Mouse (Mus musculus): Measurements from ENCODE around the gene Pprc1. TPM values are rescaled to one million over a fixed set of nuclear protein-coding genes. Genes with fewer than 3 reads are reported as not detected.

Gene Pprc1
- polyA plus RNA-seq, 1 experiment from 2014 or later = 46.7 TPM

DNA sequence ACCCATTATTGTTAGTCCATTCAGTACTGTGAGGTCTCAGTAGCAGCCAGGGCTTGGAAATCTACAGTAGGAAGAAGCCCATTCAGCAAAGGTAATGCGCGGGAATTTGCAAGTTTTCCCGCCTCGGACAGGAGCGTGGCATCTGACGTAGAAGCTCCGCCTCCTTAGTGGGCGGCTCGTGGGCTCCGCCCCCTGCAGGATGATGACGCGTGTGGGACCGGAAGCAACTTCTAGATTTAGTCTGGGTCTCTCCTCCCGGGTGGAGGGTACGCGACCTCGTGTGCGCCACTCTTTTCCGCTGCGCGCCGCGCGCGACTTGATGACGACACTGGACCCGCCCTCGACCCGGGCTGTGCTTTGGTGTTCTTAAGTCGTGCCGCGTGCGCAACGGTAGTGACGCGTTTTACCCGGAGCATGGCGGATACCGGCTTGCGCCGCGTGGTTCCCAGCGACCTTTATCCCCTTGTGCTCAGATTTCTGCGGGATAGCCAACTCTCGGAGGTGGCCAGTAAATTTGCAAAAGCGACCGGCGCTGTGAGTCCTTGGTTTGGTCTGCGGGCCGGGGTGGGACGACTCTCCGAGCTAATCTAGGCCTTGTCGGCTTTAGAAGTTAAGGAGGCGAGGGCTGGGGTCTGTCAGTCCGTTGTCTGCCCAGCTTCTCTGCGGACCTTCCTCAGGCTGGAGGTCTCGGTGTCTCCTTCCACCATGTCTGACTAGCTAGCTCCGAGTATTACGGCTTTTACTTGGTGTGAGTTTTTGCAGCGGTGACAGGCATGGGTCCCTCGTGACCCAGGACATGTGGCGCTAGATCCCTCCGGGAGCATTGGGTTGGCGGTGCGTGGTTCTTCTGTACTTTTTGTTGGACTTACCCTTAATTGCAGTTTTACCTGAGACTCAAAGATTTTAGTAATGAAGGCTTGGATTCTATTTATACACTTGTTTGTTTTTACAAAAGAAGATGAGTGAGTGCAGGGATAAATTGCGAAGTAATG is 31.2 kb downstream of the Pprc1 start, which contains the start of gene Nolc1:
Gene Nolc1 (plus strand): TSS at position 248 of the 992 bp plus-strand sequence.
- no peaks in the 10 kb centered on the region for H3K27me3 ChIP-seq (ENCODE audit: control insufficient read depth, insufficient read depth, low read length)
- H3K27ac ChIP-seq (replicated peaks; ENCODE audit: low read depth, low read length) = 0 out of 2 replicates have a peak within 1 kb of the TSS, but pooled peaks have one; percentile 2
- peaks cover 7% of the 10 kb centered on the region for H3K36me3 ChIP-seq (replicated peaks; ENCODE audit: control insufficient read depth, insufficient read depth, low read depth, low read length)
- no peaks in the 10 kb centered on the region for H3K4me1 ChIP-seq (ENCODE audit: control insufficient read depth, insufficient read depth, low read length)
- ATAC-seq (replicated peaks; ENCODE audit: insufficient number of reproducible peaks, low FRiP score, low TSS enrichment, low read depth) = peak; percentile 92
- H3K4me3 ChIP-seq (ENCODE audit: low read depth, low read length) = peak within 1 kb of the TSS; percentile 82
- H3K9me3 ChIP-seq (replicated peaks; ENCODE audit: control insufficient read depth, low read length) = no peaks in the 10 kb centered on the region
- H3K4me2 ChIP-seq (ENCODE audit: low read depth, low read length) = peak within 1 kb of the TSS; percentile 71
- DNase-seq (ENCODE audit: low spot score) = peak; percentile 99
- WGBS = under 1% methylated on average over 66 of the region's 66 CpGs
- H3K9ac ChIP-seq (replicated peaks; ENCODE audit: low read length) = peak within 1 kb of the TSS; percentile 84

DNA sequence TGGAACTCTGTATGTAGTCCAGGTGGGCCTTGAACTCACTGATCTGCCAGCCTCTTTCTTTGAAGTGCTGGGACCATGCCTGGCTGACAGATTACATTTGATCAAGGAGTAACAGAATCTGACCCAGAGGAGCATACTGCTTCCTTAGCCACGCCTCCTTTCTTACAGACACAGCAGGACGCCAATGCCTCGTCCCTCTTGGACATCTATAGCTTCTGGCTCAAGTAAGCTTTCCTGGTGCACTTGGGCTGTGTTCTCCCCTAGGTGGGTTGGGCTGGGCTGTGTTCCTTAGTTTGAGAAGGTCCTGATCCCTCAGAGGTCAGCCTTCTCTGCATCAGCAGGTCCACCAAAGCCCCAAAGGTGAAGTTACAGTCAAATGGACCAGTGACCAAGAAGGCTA is 33.8 kb downstream of the Pprc1 start:
- Histone ChIP-seq H3K4me1 (ENCODE audit: control insufficient read depth, insufficient read depth, low read length) (no peaks in the 10 kb centered on the region), H3K4me2 (ENCODE audit: low read depth, low read length) (no peak overlapping the region), H3K9me3 (replicated peaks; ENCODE audit: control insufficient read depth, low read length) (no peaks in the 10 kb centered on the region), H3K9ac (replicated peaks; ENCODE audit: low read length) (no peak overlapping the region), H3K27ac (replicated peaks; ENCODE audit: low read depth, low read length) (no peak overlapping the region), H3K36me3 (replicated peaks; ENCODE audit: control insufficient read depth, insufficient read depth, low read depth, low read length) (peaks cover 14% of the 10 kb centered on the region), H3K27me3 (ENCODE audit: control insufficient read depth, insufficient read depth, low read length) (no peaks in the 10 kb centered on the region), H3K4me3 (ENCODE audit: low read depth, low read length) (no peak overlapping the region)
- WGBS = 65% methylated on average over 3 of the region's 3 CpGs
- ATAC-seq (replicated peaks; ENCODE audit: insufficient number of reproducible peaks, low FRiP score, low TSS enrichment, low read depth) (no peak), DNase-seq (ENCODE audit: low spot score) (no peak)

DNA sequence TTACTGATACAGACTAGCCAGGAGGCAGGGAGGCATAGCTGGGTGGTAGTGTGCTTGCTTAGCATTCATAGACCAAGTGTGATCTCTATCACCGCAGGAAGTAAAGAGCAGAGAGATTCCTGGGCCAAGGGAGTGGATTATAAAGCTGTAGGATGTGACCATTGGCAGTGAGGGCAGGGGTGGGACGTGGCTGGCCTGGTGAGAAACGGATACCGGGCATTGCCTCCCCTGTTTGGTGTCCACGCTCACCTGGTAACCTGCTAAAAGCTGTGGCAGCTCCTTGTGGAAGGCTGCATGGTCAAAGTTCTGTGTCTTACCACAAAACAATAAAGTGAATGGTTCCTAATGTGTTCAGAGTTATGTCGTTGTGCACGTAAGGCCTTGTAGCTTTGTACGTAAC is 40.5 kb downstream of the Pprc1 start:
- H3K4me2 ChIP-seq (ENCODE audit: low read depth, low read length) = no peak overlapping the region
- H3K4me3 ChIP-seq (ENCODE audit: low read depth, low read length) = no peak overlapping the region
- H3K27me3 ChIP-seq (ENCODE audit: control insufficient read depth, insufficient read depth, low read length) = no peaks in the 10 kb centered on the region
- no peaks in the 10 kb centered on the region for H3K4me1 ChIP-seq (ENCODE audit: control insufficient read depth, insufficient read depth, low read length)
- DNase-seq (ENCODE audit: low spot score) = no peak
- H3K9me3 ChIP-seq (replicated peaks; ENCODE audit: control insufficient read depth, low read length) = no peaks in the 10 kb centered on the region
- ATAC-seq (replicated peaks; ENCODE audit: insufficient number of reproducible peaks, low FRiP score, low TSS enrichment, low read depth) = no peak
- no peak overlapping the region for H3K9ac ChIP-seq (replicated peaks; ENCODE audit: low read length)
- H3K36me3 ChIP-seq (replicated peaks; ENCODE audit: control insufficient read depth, insufficient read depth, low read depth, low read length) = peaks cover 27% of the 10 kb centered on the region
- no peak overlapping the region for H3K27ac ChIP-seq (replicated peaks; ENCODE audit: low read depth, low read length)
- 96% methylated on average over 8 of the region's 8 CpGs for WGBS

DNA sequence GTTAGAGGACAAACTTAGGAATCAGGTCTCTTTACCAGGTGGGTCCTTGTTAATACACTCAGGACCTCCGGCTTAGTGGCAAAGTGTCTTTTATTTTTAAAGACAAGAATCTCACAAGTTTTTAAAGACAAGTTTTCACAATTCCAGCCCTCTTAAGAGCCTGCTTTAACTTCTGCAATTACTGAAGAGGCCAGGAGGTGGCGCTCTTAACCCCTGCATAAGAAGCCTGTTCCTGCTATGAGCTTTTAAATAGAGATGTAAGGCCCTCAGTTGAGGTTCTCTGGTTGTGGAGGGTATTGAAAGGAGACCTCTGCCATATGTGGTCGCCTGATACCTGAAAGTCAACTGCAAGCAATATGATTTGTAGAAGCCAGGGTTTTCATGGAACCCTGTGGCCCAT is 41.7 kb downstream of the Pprc1 start:
- WGBS = 51% methylated on average over 3 of the region's 3 CpGs
- no peak for ATAC-seq (replicated peaks; ENCODE audit: insufficient number of reproducible peaks, low FRiP score, low TSS enrichment, low read depth)

DNA sequence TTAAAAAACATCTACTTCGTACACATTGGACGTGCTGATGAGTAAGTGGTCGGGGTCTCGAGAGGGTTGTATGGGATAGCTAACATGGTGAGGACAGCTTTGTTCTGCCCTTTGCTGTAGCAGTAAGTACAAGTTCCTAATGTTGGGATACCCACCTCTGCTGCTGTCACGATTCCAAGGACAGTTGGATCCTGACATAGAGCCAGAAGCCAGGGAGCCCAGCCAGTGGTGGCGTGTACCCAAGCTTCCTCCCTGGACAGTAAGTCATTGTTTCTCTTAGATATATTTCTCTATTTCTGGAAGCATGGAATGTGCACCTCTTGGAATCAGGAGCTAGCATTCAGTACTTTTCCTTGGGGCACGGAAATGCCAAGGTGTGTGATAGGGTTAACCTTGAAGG is 43.2 kb downstream of the Pprc1 start:
- DNase-seq (ENCODE audit: low spot score) = no peak
- Histone ChIP-seq H3K4me3 (ENCODE audit: low read depth, low read length) (no peak overlapping the region), H3K27me3 (ENCODE audit: control insufficient read depth, insufficient read depth, low read length) (no peaks in the 10 kb centered on the region), H3K27ac (replicated peaks; ENCODE audit: low read depth, low read length) (no peak overlapping the region), H3K4me2 (ENCODE audit: low read depth, low read length) (no peak overlapping the region), H3K9me3 (replicated peaks; ENCODE audit: control insufficient read depth, low read length) (no peaks in the 10 kb centered on the region), H3K9ac (replicated peaks; ENCODE audit: low read length) (no peak overlapping the region), H3K4me1 (ENCODE audit: control insufficient read depth, insufficient read depth, low read length) (no peaks in the 10 kb centered on the region), H3K36me3 (replicated peaks; ENCODE audit: control insufficient read depth, insufficient read depth, low read depth, low read length) (peaks cover 13% of the 10 kb centered on the region)
- WGBS = 82% methylated on average over 7 of the region's 7 CpGs
- ATAC-seq (replicated peaks; ENCODE audit: insufficient number of reproducible peaks, low FRiP score, low TSS enrichment, low read depth) = no peak

More for the DNA sequence above, 41.7 kb downstream of the Pprc1 start:
- no peaks in the 10 kb centered on the region for H3K4me1 ChIP-seq (ENCODE audit: control insufficient read depth, insufficient read depth, low read length)
- H3K4me3 ChIP-seq (ENCODE audit: low read depth, low read length) = no peak overlapping the region
- DNase-seq (ENCODE audit: low spot score) = peak; percentile 71
- H3K36me3 ChIP-seq (replicated peaks; ENCODE audit: control insufficient read depth, insufficient read depth, low read depth, low read length) = peaks cover 20% of the 10 kb centered on the region
- no peak overlapping the region for H3K27ac ChIP-seq (replicated peaks; ENCODE audit: low read depth, low read length)
- H3K27me3 ChIP-seq (ENCODE audit: control insufficient read depth, insufficient read depth, low read length) = no peaks in the 10 kb centered on the region
- H3K4me2 ChIP-seq (ENCODE audit: low read depth, low read length) = no peak overlapping the region
- H3K9ac ChIP-seq (replicated peaks; ENCODE audit: low read length) = no peak overlapping the region
- H3K9me3 ChIP-seq (replicated peaks; ENCODE audit: control insufficient read depth, low read length) = no peaks in the 10 kb centered on the region

DNA sequence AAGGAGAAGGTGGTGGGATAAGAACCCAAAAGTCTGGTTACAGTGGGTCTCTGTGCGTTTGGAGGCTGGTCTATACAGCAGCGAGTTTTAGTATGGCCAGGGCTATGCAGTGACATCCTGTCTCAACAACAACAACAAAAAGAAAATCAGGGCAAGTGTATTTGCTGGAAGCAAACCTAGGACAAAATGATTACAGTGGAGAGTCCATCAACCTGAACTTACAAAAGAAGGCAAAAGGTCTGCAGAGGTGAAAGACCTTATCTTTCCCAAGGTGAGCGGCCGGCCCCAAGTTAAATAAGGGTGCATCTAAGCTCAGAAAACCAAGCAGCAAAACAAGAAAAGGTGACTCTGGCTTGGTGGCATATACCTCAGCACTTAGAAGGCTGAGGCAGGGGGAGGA is 47.0 kb downstream of the Pprc1 start:
- Histone ChIP-seq H3K4me3 (ENCODE audit: low read depth, low read length) (no peak overlapping the region), H3K36me3 (replicated peaks; ENCODE audit: control insufficient read depth, insufficient read depth, low read depth, low read length) (no peaks in the 10 kb centered on the region), H3K9me3 (replicated peaks; ENCODE audit: control insufficient read depth, low read length) (no peaks in the 10 kb centered on the region), H3K27me3 (ENCODE audit: control insufficient read depth, insufficient read depth, low read length) (no peaks in the 10 kb centered on the region), H3K4me1 (ENCODE audit: control insufficient read depth, insufficient read depth, low read length) (no peaks in the 10 kb centered on the region), H3K27ac (replicated peaks; ENCODE audit: low read depth, low read length) (no peak overlapping the region), H3K9ac (replicated peaks; ENCODE audit: low read length) (no peak overlapping the region), H3K4me2 (ENCODE audit: low read depth, low read length) (no peak overlapping the region)
- ATAC-seq (replicated peaks; ENCODE audit: insufficient number of reproducible peaks, low FRiP score, low TSS enrichment, low read depth) (no peak), DNase-seq (ENCODE audit: low spot score) (no peak)
- WGBS = 87% methylated on average over 4 of the region's 4 CpGs

DNA sequence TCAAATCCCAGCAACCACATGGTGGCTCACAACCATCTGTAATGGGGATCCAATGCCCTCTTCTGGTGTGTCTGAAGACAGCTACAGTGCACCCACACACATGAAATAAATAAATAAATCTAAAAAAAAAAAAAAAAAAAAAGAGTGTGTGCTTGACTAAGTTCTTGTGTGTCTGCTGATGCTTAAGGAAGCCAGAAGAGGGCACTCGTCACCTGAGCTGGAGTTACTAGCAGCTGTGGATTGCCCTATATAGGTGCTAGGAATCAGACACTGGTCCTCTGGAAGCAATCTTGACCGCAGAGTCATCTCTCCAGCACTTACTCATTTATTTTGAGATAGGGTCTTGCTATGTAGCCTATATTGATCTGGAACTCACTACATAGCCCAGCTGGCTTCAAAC is 49.5 kb downstream of the Pprc1 start:
- Histone ChIP-seq H3K4me2 (ENCODE audit: low read depth, low read length) (no peak overlapping the region), H3K9ac (replicated peaks; ENCODE audit: low read length) (no peak overlapping the region), H3K36me3 (replicated peaks; ENCODE audit: control insufficient read depth, insufficient read depth, low read depth, low read length) (no peaks in the 10 kb centered on the region), H3K27me3 (ENCODE audit: control insufficient read depth, insufficient read depth, low read length) (no peaks in the 10 kb centered on the region), H3K27ac (replicated peaks; ENCODE audit: low read depth, low read length) (no peak overlapping the region), H3K4me3 (ENCODE audit: low read depth, low read length) (no peak overlapping the region), H3K4me1 (ENCODE audit: control insufficient read depth, insufficient read depth, low read length) (no peaks in the 10 kb centered on the region), H3K9me3 (replicated peaks; ENCODE audit: control insufficient read depth, low read length) (no peaks in the 10 kb centered on the region)
- 90% methylated on average over 2 of the region's 2 CpGs for WGBS
- DNase-seq (ENCODE audit: low spot score) (no peak), ATAC-seq (replicated peaks; ENCODE audit: insufficient number of reproducible peaks, low FRiP score, low TSS enrichment, low read depth) (no peak)

DNA sequence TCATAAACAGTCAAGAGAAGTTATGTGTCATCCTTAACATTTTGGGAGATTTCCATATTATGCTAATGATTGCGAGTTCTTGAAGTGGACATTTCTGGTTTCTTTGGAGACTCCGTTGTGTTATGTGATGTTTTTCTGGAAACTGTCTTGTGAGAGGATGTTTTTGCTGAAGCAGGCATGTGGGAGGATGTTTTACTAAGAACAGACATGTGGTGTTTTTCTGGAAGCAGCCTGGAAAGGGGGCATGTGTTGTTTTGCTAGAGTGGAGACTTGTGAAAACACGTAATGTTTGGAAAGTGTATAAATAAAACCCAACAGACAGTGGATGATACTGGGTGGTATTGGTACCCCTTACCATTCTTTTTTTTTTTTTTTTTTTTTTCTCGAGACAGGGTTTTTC is 50.6 kb downstream of the Pprc1 start:
- WGBS = 89% methylated on average over 3 of the region's 4 CpGs
- Histone ChIP-seq H3K9me3 (replicated peaks; ENCODE audit: control insufficient read depth, low read length) (no peaks in the 10 kb centered on the region), H3K27me3 (ENCODE audit: control insufficient read depth, insufficient read depth, low read length) (no peaks in the 10 kb centered on the region), H3K27ac (replicated peaks; ENCODE audit: low read depth, low read length) (no peak overlapping the region), H3K4me2 (ENCODE audit: low read depth, low read length) (no peak overlapping the region), H3K4me1 (ENCODE audit: control insufficient read depth, insufficient read depth, low read length) (no peaks in the 10 kb centered on the region), H3K4me3 (ENCODE audit: low read depth, low read length) (no peak overlapping the region), H3K36me3 (replicated peaks; ENCODE audit: control insufficient read depth, insufficient read depth, low read depth, low read length) (no peaks in the 10 kb centered on the region), H3K9ac (replicated peaks; ENCODE audit: low read length) (no peak overlapping the region)
- ATAC-seq (replicated peaks; ENCODE audit: insufficient number of reproducible peaks, low FRiP score, low TSS enrichment, low read depth) (no peak), DNase-seq (ENCODE audit: low spot score) (no peak)

Measured in embryonic facial prominence, embryonic 11.5 days (tissue).